Mouse (Mus musculus) hindlimb bud, embryonic 11.5 days (tissue): ENCODE measurements around the gene Pigl.
"Not testable (repeated sequence)": the region's sequence is repeated elsewhere in the genome, so short reads cannot be mapped to it uniquely, and the experiment has no call there.

Experiments used
- DNase-seq: peaks from one replicate; pipeline ENCODE4 v3.0.0-alpha.2; 2012; ENCODE audit warnings: low read depth, low spot score; ENCODE audit errors: extremely low spot score

Gene Pigl

DNA sequence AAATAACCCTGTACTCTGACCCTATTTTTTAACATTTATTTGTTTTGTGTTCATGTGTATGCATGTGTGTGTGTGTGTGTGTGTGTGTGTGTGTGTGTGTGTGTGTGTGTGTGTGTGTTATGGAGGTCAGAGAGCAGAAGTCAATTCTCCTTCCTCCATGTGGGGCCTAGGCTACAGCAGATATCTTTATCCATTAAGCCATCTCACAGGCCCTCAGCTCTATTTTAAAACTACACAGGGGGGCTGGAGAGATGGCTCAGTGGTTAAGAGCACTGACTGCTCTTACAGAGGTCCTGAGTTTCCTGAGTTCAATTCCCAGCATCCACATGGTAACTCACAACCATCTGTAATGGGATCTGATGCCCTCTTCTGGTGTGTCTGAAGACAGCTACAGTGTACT is 9.0 kb downstream of the Pigl start:
- DNase-seq = not testable (repeated sequence)

- no peak for DNase-seq
These were observed 12.2 kb downstream of the Pigl start for GRCm38 (mm10) chr11:62470451-62470850.

- DNase-seq = no peak
These were observed 15.3 kb downstream of the Pigl start for GRCm38 (mm10) chr11:62473516-62473915.

- no peak for DNase-seq
These were observed 17.9 kb downstream of the Pigl start for GRCm38 (mm10) chr11:62476156-62476555.

- DNase-seq = no peak
These were observed 20.7 kb downstream of the Pigl start for GRCm38 (mm10) chr11:62478931-62479330.

GRCm38 (mm10) chr11:62479581-62479980 is 21.3 kb downstream of the Pigl start:
- no peak for DNase-seq

GRCm38 (mm10) chr11:62486949-62487348 is 28.7 kb downstream of the Pigl start:
- no peak for DNase-seq

GRCm38 (mm10) chr11:62487540-62488350 is 29.5 kb downstream of the Pigl start:
- no peak for DNase-seq

DNA sequence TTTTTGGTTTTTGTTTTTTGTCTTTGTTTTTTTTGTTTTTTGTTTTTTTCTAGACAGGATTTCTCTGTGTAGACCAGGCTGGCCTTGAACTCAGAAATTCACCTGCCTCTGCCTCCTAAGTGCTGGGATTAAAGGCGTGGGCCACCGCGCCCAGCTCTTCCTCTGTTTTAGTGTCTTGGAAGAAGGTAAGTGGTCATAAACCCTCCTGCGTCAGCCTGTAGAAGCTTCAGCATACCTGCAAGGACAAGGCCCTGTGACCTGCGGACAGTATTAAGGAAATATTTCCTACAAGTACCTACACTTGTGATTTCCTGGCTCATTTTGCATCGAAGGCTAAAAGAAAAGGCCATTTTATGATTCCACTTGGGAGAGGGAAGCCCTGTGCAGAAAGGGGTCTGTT is 35.4 kb downstream of the Pigl start:
- DNase-seq = no peak

DNA sequence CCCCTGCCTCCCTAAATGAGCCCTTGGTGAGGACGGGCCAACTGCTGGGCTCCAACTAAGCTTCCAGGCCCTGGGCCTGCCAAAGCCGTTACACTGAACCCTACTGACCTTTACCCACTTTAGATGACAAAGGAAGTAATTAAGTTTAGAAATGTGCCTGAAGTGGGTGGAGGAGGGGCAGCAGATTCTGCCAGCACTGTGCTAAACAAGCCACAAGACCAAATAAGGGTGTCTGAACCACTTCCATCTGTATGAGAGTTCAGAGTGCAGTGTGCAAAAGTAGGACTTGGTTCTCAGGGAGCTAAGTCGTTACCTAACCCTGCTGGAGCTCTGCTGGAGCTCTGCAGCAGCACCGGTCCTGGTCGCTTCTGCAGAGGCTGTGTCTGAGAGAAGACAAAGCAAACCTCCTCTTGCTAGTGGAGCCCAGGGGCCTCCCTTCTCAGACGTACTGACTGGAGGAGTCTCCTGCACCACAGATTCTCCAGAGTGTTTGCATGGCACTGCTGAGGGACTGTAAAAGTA is 36.6 kb downstream of the Pigl start:
- DNase-seq = peak; percentile 66

DNA sequence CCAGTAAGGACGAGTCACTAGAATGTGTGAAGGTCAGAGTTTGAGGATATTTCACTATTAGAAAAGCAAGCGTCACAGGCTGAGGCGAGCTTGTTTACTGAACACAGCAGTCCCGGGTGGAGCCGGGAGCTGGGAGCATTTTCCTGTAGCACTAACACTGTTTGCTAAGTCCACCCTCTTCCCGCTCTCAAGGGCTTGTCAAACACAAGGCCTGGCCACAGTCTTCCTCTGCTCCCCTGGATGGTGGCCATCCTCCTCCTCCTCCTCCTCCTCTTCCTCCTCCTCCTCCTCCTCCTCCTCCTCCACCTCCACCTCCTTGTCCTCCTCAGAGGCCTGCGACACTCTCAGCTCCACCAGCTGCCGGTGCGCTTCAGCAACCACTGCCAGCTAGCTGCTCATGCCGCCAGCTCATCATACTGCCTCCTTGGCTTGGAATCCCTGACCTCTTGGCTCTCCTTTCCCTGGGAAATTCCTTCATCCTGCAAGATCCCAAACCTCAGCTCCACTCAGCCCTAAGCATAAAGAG is 37.1 kb downstream of the Pigl start:
- peak; percentile 24 for DNase-seq

GRCm38 (mm10) chr11:62496151-62496715 is 38.0 kb downstream of the Pigl start:
- no peak for DNase-seq

GRCm38 (mm10) chr11:62497181-62497580 is 38.9 kb downstream of the Pigl start:
- DNase-seq = no peak

GRCm38 (mm10) chr11:62498802-62499201 is 40.5 kb downstream of the Pigl start:
- DNase-seq = no peak

- no peak for DNase-seq
These were observed 42.3 kb downstream of the Pigl start for GRCm38 (mm10) chr11:62500529-62500928.

DNA sequence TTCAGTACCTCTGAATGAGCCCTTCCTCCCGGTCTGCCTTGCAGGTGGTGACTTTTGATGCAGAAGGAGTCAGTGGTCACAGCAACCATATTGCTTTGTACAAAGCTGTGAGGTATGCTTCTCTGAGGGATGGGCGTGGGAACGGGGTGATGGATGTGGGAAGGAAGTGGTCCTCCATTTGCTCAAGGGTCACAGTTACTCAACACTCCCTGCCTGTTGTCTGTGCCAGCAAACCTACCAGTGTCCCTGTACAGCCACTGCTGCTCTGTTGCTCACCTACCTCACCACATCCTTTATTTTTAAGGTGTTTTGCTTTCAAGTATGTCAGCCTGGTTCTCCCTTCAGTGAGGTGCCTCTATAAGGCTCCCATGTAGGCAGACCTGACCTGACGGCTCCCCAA is 49.4 kb downstream of the Pigl start:
- no peak for DNase-seq

DNA sequence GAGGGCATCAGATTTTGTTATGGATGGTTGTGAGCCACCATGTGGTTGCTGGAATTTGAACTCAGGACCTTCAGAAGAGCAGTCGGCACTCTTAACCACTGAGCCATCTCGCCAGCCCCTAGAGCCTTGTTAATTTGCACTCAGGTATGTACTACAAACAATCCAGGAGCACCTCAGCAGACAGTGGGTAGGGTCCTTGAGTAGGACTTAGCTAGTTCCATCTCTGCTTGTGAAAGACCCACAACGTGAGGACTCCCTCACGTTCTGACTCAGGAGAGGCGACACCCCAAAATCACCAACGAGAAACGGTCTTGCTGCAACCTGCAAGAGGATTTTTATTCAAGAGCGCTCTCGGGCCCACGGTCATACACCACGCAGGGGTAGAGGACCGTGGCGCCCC is 50.1 kb downstream of the Pigl start:
- DNase-seq = not testable (repeated sequence)

- not testable (repeated sequence) for DNase-seq
These were observed 50.6 kb downstream of the Pigl start for GRCm38 (mm10) chr11:62508816-62509215.

DNA sequence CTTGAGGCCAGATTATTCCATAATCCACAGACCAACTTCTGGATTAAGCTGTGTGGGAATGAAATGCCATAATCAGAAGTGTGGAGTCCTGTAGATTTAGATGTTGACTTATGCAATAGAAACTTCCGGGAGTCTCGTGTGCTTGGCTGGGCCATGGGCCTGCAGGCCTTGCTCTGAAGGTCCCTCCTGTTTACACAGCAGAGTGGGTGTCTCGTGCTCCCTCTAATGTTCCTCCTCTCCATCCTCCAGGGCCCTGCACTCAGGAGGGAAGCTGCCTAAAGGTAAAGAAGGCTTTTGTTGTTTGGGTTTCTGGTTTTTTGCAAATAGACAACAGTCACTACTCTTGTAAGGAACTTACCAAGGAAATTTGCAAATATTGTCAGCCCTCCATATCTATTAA is 51.3 kb downstream of the Pigl start:
- no peak for DNase-seq

DNA sequence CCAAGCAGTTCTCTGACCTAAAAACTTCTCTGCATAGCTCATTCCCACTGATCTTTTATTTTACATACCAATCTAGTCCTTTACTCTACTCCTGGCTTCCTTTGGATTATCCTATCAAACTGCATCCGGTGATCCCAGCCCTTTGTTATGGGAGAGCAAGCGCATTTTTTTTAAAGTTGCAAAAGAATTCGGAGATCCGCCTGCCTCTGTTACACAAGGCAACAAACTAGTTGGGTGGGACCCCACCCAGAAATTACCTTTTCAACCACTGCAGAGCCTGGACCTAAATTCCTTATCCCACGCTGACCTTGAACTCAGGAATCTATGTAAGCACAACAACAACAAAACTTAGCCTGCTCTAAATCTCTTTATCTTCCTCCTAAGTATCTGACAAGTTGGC is 52.7 kb downstream of the Pigl start:
- DNase-seq = no peak

- DNase-seq = no peak
These were observed 53.4 kb downstream of the Pigl start for GRCm38 (mm10) chr11:62511444-62512202.
